ENCODE assay signal across 12 mouse cellular contexts in genomic region chr3:141936594-141937272, GRCm38 (mm10).
DNase-seq lines count a peak whose midpoint lies in the region; ATAC-seq lines count a peak whose summit lies in the region.
"Had no signal": no experiment of that assay in that cellular context is flagged by ENCODE, and none has a peak within 500 bp of the region (broad histone marks: within the 10 kb centered on the region; RNA-seq: fewer than 3 reads in every experiment).

No protein-coding gene starts in this region.

- no peak for ATAC-seq in limb, embryonic 13.5 days (ENCODE audit: low FRiP score, low read depth)
- ATAC-seq in stomach, embryonic 16.5 days (ENCODE audit: insufficient read depth, low FRiP score), result no peak

- H3K9me3 ChIP-seq in limb, embryonic 13.5 days, result no peaks in the 10 kb centered on the region
- H3K9me3 ChIP-seq in limb, embryonic 10.5 days (replicated peaks), result no peaks in the 10 kb centered on the region
- no peaks in the 10 kb centered on the region for H3K9me3 ChIP-seq in forebrain, embryonic 10.5 days
- no peaks in the 10 kb centered on the region for H3K9me3 ChIP-seq in midbrain, embryonic 10.5 days (replicated peaks)
- no peaks in the 10 kb centered on the region for H3K9me3 ChIP-seq in stomach, embryonic 16.5 days (replicated peaks; ENCODE audit: control insufficient read depth, low read length)
- H3K9me3 ChIP-seq: liver, embryonic 13.5 days had no signal

- H3K4me1 ChIP-seq in limb, embryonic 13.5 days, result peaks cover 13% of the 10 kb centered on the region
- peaks cover 18% of the 10 kb centered on the region for H3K4me1 ChIP-seq in limb, embryonic 10.5 days
- H3K4me1 ChIP-seq in forebrain, embryonic 10.5 days, result peaks cover 90% of the 10 kb centered on the region
- H3K4me1 ChIP-seq in midbrain, embryonic 10.5 days, result peaks cover 68% of the 10 kb centered on the region
- peaks cover 4% of the 10 kb centered on the region; the same call in 1 of the 2 replicates for H3K4me1 ChIP-seq in stomach, embryonic 16.5 days (ENCODE audit: control insufficient read depth, insufficient read depth, low read length)
- H3K4me1 ChIP-seq: liver, embryonic 13.5 days had no signal

- no peak for DNase-seq in limb, embryonic 10.5 days (ENCODE audit: low spot score)
- DNase-seq in forebrain, embryonic 10.5 days (ENCODE audit: extremely low spot score, low spot score), result peak; percentile 65
- DNase-seq in midbrain, embryonic 10.5 days (ENCODE audit: low spot score), result peak; percentile 74
- DNase-seq in MN1 (ENCODE audit: low spot score), result no peak
- DNase-seq in lung, postnatal 4 days, result no peak
- no peak for DNase-seq in ovary, postnatal 14 days (ENCODE audit: low spot score)
- DNase-seq: gastrocnemius, postnatal 25 days; liver, embryonic 13.5 days; thymus, adult 2 months had no signal

- H3K4me3 ChIP-seq in limb, embryonic 13.5 days, result no peak overlapping the region
- no peak overlapping the region for H3K4me3 ChIP-seq in limb, embryonic 10.5 days
- peak overlapping the region; percentile 32 for H3K4me3 ChIP-seq in forebrain, embryonic 10.5 days
- H3K4me3 ChIP-seq in midbrain, embryonic 10.5 days, result peak overlapping the region; percentile 39
- no peak overlapping the region for H3K4me3 ChIP-seq in stomach, embryonic 16.5 days (replicated peaks; ENCODE audit: low read length)
- H3K4me3 ChIP-seq: liver, embryonic 13.5 days had no signal

- no peak overlapping the region for H3K27ac ChIP-seq in limb, embryonic 13.5 days
- no peak overlapping the region for H3K27ac ChIP-seq in limb, embryonic 10.5 days
- H3K27ac ChIP-seq in forebrain, embryonic 10.5 days, result peak overlapping the region; percentile 81
- peak overlapping the region; percentile 81 for H3K27ac ChIP-seq in midbrain, embryonic 10.5 days (replicated peaks)
- H3K27ac ChIP-seq in stomach, embryonic 16.5 days (ENCODE audit: low read length), result no peak overlapping the region
- H3K27ac ChIP-seq: kidney, postnatal 0 days; liver, embryonic 13.5 days had no signal

- H3K9ac ChIP-seq in limb, embryonic 13.5 days, result no peak overlapping the region
- H3K9ac ChIP-seq in stomach, embryonic 16.5 days (ENCODE audit: low read length), result peak overlapping the region; percentile 40; the same call in 1 of the 2 replicates
- H3K9ac ChIP-seq: liver, embryonic 13.5 days had no signal

- 47% methylated on average over 16 of the region's 16 CpGs for WGBS in limb, embryonic 13.5 days
- WGBS in limb, embryonic 10.5 days, result 42% methylated on average over 16 of the region's 16 CpGs
- 19% methylated on average over 16 of the region's 16 CpGs for WGBS in forebrain, embryonic 10.5 days
- WGBS in midbrain, embryonic 10.5 days, result 23% methylated on average over 16 of the region's 16 CpGs
- 31% methylated on average over 16 of the region's 16 CpGs for WGBS in stomach, embryonic 16.5 days

- peaks cover 34% of the 10 kb centered on the region for H3K27me3 ChIP-seq in limb, embryonic 13.5 days
- H3K27me3 ChIP-seq in limb, embryonic 10.5 days (ENCODE audit: low read depth, poor library complexity, severe bottlenecking), result peaks cover 14% of the 10 kb centered on the region; the same call in 1 of the 2 replicates
- H3K27me3 ChIP-seq in forebrain, embryonic 10.5 days (ENCODE audit: poor library complexity, severe bottlenecking), result peaks cover 8% of the 10 kb centered on the region; the same call in 1 of the 2 replicates
- H3K27me3 ChIP-seq in midbrain, embryonic 10.5 days (ENCODE audit: low read depth, poor library complexity, severe bottlenecking), result no peaks in the 10 kb centered on the region
- no peaks in the 10 kb centered on the region for H3K27me3 ChIP-seq in stomach, embryonic 16.5 days (ENCODE audit: control insufficient read depth, insufficient read depth, low read length)
- H3K27me3 ChIP-seq: liver, embryonic 13.5 days had no signal

- H3K36me3 ChIP-seq in limb, embryonic 13.5 days, result no peaks in the 10 kb centered on the region
- no peaks in the 10 kb centered on the region for H3K36me3 ChIP-seq in limb, embryonic 10.5 days
- no peaks in the 10 kb centered on the region for H3K36me3 ChIP-seq in forebrain, embryonic 10.5 days (replicated peaks)
- H3K36me3 ChIP-seq in midbrain, embryonic 10.5 days, result no peaks in the 10 kb centered on the region
- H3K36me3 ChIP-seq in stomach, embryonic 16.5 days (ENCODE audit: control insufficient read depth, insufficient read depth, low read length), result no peaks in the 10 kb centered on the region
- H3K36me3 ChIP-seq: liver, embryonic 13.5 days had no signal

- 0 out of 2 replicates have a peak overlapping the region, but pooled peaks have one; percentile 7 for H3K4me2 ChIP-seq in limb, embryonic 13.5 days (replicated peaks)
- H3K4me2 ChIP-seq in stomach, embryonic 16.5 days (ENCODE audit: low read depth, low read length), result no peak overlapping the region
- H3K4me2 ChIP-seq: liver, embryonic 13.5 days had no signal

Comparison
In these comparisons a context has a peak if more than half of its experiments do, and no peak if none do; other contexts are left out.
1. H3K27ac ChIP-seq: peak in forebrain, embryonic 10.5 days (single experiment) and midbrain, embryonic 10.5 days (single experiment); none in limb, embryonic 13.5 days (single experiment), limb, embryonic 10.5 days (single experiment) and stomach, embryonic 16.5 days (single experiment).
2. H3K4me3 ChIP-seq: peak in forebrain, embryonic 10.5 days (single experiment) and midbrain, embryonic 10.5 days (single experiment); none in limb, embryonic 13.5 days (single experiment), limb, embryonic 10.5 days (single experiment) and stomach, embryonic 16.5 days (single experiment).
3. DNase-seq: peak in forebrain, embryonic 10.5 days (single experiment) and midbrain, embryonic 10.5 days (single experiment); none in limb, embryonic 10.5 days (single experiment), MN1 (single experiment), lung, postnatal 4 days (0 of 2) and ovary, postnatal 14 days (single experiment).